Mouse (Mus musculus) liver, adult 2 months (tissue): ENCODE measurements around the gene Mplkip.

ENCODE experiments used
- CTCF ChIP-seq: fragments of 200-500 bp; IDR thresholded peaks from 2 replicates; pipeline ENCODE4 v1.5.1; 2011; ENCODE audit warnings: low read depth, low read length, control low read depth
- POLR2A ChIP-seq: fragments of 200-500 bp; IDR thresholded peaks from 2 replicates; pipeline ENCODE4 v1.6.1; 2011; ENCODE audit warnings: low read length, control low read depth; ENCODE audit not compliant: insufficient read depth; ENCODE audit errors: extremely low read depth

DNA sequence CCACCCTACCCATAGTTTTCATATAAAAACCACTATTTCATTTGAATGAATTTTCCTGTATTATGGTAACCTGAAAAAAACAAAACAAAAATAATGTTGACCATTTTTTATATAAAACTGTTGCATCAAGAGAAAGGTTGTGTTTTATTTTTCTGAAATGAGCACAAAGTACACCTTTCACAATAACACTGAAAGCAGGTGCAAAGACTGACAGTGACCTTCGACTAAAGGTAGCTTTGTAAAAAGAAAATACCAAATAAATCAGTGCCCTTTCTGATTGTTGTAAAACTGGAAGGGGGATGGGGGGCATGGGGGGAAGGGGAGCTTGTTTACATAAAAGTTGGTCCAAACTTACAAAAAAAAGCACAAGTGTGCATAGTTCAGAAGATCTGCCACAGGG, 22.4 kb downstream of the Mplkip start:
- TF ChIP-seq CTCF (no peak), POLR2A (no peak)
